Mouse (Mus musculus) liver, embryonic 11.5 days (tissue): ENCODE data around the gene Gm21992. TPM values are rescaled to one million over a fixed set of nuclear protein-coding genes. Genes with fewer than 3 reads are reported as not detected.

Experiments
- polyA plus RNA-seq: library from polyadenylated mRNA; unstranded; fragments of >200 nt; fragmentation: Nextera tagmentation; extraction: Ambion mirVana; gene quantifications from 2 replicates; pipeline ENCODE4 v1.2.1, GENCODE M21; 2014

Gm21992 gene
- polyA plus RNA-seq, 1 experiment from 2014 or later = 30.1 TPM

Other genes with a start within 250 kb of the Gm21992 start
- 2.2 and 3.3 TPM in 2 replicates for gene Lrfn4, start 195.9 kb downstream of the Gm21992 start, polyA plus RNA-seq
- 52.5 and 52.9 TPM in 2 replicates for gene Rce1, start 186.0 kb downstream of the Gm21992 start, polyA plus RNA-seq
- 0.82 and 2.0 TPM in 2 replicates for gene Gm960, start 112.9 kb downstream of the Gm21992 start, polyA plus RNA-seq
- gene Sptbn2, start 100.4 kb downstream of the Gm21992 start, polyA plus RNA-seq = 0.75 and 0.97 TPM in 2 replicates
- gene Rbm4b, start 55.1 kb downstream of the Gm21992 start, polyA plus RNA-seq = 36.0 and 44.0 TPM in 2 replicates
- 49.9 and 54.0 TPM in 2 replicates for gene Rbm4, start 17.7 kb downstream of the Gm21992 start, polyA plus RNA-seq
- 92.4 and 104 TPM in 2 replicates for gene Rbm14, start within 50 bp of the Gm21992 start, polyA plus RNA-seq
- gene Ccs, start 27.7 kb upstream of the Gm21992 start, polyA plus RNA-seq = 46.2 and 49.8 TPM in 2 replicates
- gene Ccdc87, start 27.8 kb upstream of the Gm21992 start, polyA plus RNA-seq = 0.05 TPM in 1 of 2 replicates, not detected in the other
- gene Ctsf, start 43.5 kb upstream of the Gm21992 start, polyA plus RNA-seq = 13.2 and 13.3 TPM in 2 replicates
- gene Actn3, start 66.3 kb upstream of the Gm21992 start, polyA plus RNA-seq = 1.9 and 2.1 TPM in 2 replicates
- 12.2 and 13.6 TPM in 2 replicates for gene Zdhhc24, start 67.1 kb upstream of the Gm21992 start, polyA plus RNA-seq
- gene Bbs1, start 95.0 kb upstream of the Gm21992 start, polyA plus RNA-seq = 1.2 and 2.5 TPM in 2 replicates
- gene Dpp3, start 116.7 kb upstream of the Gm21992 start, polyA plus RNA-seq = 114 and 131 TPM in 2 replicates
- 0.34 and 0.39 TPM in 2 replicates for gene Peli3, start 131.5 kb upstream of the Gm21992 start, polyA plus RNA-seq
- 138 and 139 TPM in 2 replicates for gene Mrpl11, start 150.5 kb upstream of the Gm21992 start, polyA plus RNA-seq
- 0.04 TPM in 1 of 2 replicates, not detected in the other for gene Npas4, start 178.7 kb upstream of the Gm21992 start, polyA plus RNA-seq
- 6.2 and 6.6 TPM in 2 replicates for gene Slc29a2, start 212.2 kb upstream of the Gm21992 start, polyA plus RNA-seq
- 19.1 and 21.3 TPM in 2 replicates for gene B4gat1, start 227.2 kb upstream of the Gm21992 start, polyA plus RNA-seq
- gene AC124502.3, start 227.3 kb upstream of the Gm21992 start, polyA plus RNA-seq = 1.1 TPM in 2 replicates
- 61.2 and 61.3 TPM in 2 replicates for gene Brms1, start 229.7 kb upstream of the Gm21992 start, polyA plus RNA-seq
- gene Rin1, start 238.9 kb upstream of the Gm21992 start, polyA plus RNA-seq = 1.3 and 1.4 TPM in 2 replicates